Mouse (Mus musculus): ENCODE data around the gene Prep. TPM values are rescaled to one million over a fixed set of nuclear protein-coding genes. Genes with fewer than 3 reads are reported as not detected.
A peak's percentile ranks its signal among the peaks of the same experiment; 100 is the strongest.

The Prep gene
- polyA plus RNA-seq, 1 experiment, result 7.8 TPM

DNA sequence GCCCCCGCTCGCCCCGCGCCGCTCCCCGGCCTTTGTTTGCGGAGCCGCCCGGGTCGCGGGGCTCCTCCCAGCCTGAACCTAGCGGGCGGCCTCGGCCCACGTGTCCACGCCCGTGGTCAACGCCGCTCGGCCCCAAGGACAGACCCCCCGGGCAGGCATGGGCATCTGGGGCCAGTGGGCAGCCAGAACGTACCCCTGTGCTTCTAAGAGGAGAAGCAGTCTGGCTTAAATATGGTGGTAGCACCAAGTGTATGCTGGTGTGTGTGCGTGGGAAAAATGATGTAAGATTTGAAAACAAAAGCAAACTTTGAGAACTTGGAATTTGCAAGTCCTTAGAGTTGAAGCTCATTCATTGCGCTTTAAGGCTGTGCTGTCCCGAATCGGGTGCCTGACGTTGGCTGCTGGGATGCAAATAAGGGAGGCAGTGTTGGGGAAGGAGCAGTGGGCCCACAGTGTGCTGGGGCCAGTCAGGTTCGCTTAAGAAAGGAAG lies 478 bp downstream of the Prep start:
- Histone ChIP-seq H3K27ac (ENCODE audit: insufficient read depth, low read length) (no peak overlapping the region), H3K4me3 (replicated peaks; ENCODE audit: insufficient read depth, low read depth, low read length) (peak overlapping the region; percentile 78), H3K4me1 (ENCODE audit: control insufficient read depth, insufficient read depth, low read length) (peaks cover 3% of the 10 kb centered on the region; the same call in 1 of the 2 replicates), H3K27me3 (ENCODE audit: control insufficient read depth, insufficient read depth, low read length) (no peaks in the 10 kb centered on the region)
- TF ChIP-seq POLR2A (IDR thresholded peaks at IDR 0.05; ENCODE audit: borderline replicate concordance, insufficient read depth, low read length), result no peak
- TF ChIP-seq CTCF (IDR thresholded peaks at IDR 0.05; ENCODE audit: borderline replicate concordance, insufficient read depth, low read depth, low read length), result no peak
- under 1% methylated on average over 28 of the region's 28 CpGs for WGBS
- DNase-seq, result no peak

DNA sequence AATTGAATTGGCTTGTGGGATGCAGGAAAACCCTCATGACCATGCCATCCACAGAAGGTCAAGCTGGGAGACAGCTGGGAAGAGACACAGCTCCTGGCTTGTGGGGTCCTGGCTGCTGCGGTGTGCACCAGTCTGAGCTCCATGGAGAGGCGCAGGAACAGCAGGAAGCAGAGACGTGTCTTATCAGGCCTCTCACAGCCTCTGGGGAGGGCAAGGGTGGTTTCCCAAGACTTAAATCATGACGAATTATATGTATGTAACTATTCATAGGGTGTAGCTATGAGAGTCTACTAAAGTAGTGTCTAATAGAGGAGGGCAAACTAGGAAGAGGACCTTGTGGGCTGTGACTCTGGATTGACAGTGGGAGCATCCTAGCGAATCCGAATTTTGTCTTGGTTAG lies 2.6 kb downstream of the Prep start:
- H3K4me3 ChIP-seq (replicated peaks; ENCODE audit: insufficient read depth, low read depth, low read length), result no peak overlapping the region
- TF ChIP-seq CTCF (IDR thresholded peaks at IDR 0.05; ENCODE audit: borderline replicate concordance, insufficient read depth, low read depth, low read length) (no peak), POLR2A (IDR thresholded peaks at IDR 0.05; ENCODE audit: borderline replicate concordance, insufficient read depth, low read length) (no peak)
- H3K27ac ChIP-seq (ENCODE audit: insufficient read depth, low read length), result no peak overlapping the region
- peaks cover 3% of the 10 kb centered on the region; the same call in 1 of the 2 replicates for H3K4me1 ChIP-seq (ENCODE audit: control insufficient read depth, insufficient read depth, low read length)
- no peaks in the 10 kb centered on the region for H3K27me3 ChIP-seq (ENCODE audit: control insufficient read depth, insufficient read depth, low read length)
- DNase-seq, result no peak
- 64% methylated on average over 6 of the region's 6 CpGs for WGBS

DNA sequence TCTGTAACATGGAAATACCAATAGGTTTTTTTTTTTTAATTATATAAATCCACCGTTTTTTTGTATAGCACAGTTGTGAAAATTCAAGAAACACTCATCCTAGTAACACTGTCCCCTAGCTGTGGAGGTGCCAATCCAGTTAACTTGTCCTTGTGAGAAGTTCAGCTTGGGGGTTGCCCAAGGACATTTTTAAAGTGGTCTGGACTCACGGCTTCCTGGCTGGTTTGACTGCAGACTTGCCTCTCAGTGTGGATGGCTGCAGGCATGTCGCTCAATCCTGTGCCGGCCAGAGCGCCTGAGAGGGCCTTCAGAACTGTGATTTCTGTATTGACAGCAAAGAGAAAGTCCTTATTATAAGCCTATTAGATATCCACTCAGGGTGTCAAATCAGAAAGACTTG lies 3.4 kb downstream of the Prep start:
- DNase-seq, result no peak
- 86% methylated on average over 5 of the region's 5 CpGs for WGBS

DNA sequence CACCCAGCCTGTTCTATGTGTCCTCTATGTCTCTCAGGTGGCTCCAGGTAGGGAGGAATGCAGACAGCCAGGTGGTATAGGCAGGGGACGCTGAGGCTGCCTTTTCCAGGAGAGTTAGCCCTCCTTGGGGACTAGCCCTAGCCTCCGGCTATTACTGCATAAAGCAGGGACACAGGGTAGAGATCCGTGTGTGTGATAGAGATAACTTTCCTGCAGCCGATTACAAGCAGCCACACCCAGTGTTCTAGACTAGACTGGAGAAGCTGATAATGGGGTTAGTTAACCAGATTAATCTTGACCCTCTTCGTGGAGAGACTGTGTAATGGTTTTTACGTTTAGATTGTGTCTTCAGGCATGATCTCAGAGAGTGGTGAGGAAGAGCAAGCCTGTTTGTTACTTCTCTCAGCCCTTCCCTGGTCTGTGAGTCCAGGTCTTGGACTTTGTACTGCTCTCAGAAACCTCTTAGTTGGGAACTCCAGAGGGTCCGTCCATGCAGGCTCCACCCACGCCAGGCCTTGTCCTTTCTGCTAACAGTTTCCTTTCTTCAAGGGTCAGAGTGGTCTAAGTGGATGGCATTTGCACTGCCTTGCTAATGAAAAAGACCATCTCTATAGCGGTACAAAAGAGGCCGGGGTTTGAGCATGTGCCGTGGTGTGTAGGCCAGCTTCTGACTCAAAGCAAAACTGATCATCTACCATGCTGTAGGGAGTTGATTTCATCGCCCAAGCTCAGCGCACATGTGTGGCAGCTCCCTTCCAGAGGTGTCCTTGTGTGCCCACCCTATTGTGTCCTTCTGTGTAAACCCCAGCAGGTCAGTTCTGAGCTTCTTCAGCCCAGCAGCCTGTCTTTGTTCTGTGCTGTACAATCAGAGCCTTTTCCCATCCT lies 4.2 kb downstream of the Prep start:
- TF ChIP-seq CTCF (IDR thresholded peaks at IDR 0.05; ENCODE audit: borderline replicate concordance, insufficient read depth, low read depth, low read length), result no peak
- no peak for TF ChIP-seq POLR2A (IDR thresholded peaks at IDR 0.05; ENCODE audit: borderline replicate concordance, insufficient read depth, low read length)
- H3K27me3 ChIP-seq (ENCODE audit: control insufficient read depth, insufficient read depth, low read length), result no peaks in the 10 kb centered on the region
- no peak overlapping the region for H3K27ac ChIP-seq (ENCODE audit: insufficient read depth, low read length)
- 87% methylated on average over 13 of the region's 13 CpGs for WGBS
- no peak for DNase-seq
- 0 out of 2 replicates have a peak, but pooled peaks cover 6% of the 10 kb centered on the region for H3K4me1 ChIP-seq (ENCODE audit: control insufficient read depth, insufficient read depth, low read length)
- no peak overlapping the region for H3K4me3 ChIP-seq (replicated peaks; ENCODE audit: insufficient read depth, low read depth, low read length)

More for the DNA sequence above, 3.4 kb downstream of the Prep start:
- H3K4me3 ChIP-seq (replicated peaks; ENCODE audit: insufficient read depth, low read depth, low read length), result no peak overlapping the region
- peaks cover 2% of the 10 kb centered on the region; the same call in 1 of the 2 replicates for H3K4me1 ChIP-seq (ENCODE audit: control insufficient read depth, insufficient read depth, low read length)
- H3K27ac ChIP-seq (ENCODE audit: insufficient read depth, low read length), result no peak overlapping the region
- TF ChIP-seq POLR2A (IDR thresholded peaks at IDR 0.05; ENCODE audit: borderline replicate concordance, insufficient read depth, low read length) (no peak), CTCF (IDR thresholded peaks at IDR 0.05; ENCODE audit: borderline replicate concordance, insufficient read depth, low read depth, low read length) (no peak)
- H3K27me3 ChIP-seq (ENCODE audit: control insufficient read depth, insufficient read depth, low read length), result no peaks in the 10 kb centered on the region

DNA sequence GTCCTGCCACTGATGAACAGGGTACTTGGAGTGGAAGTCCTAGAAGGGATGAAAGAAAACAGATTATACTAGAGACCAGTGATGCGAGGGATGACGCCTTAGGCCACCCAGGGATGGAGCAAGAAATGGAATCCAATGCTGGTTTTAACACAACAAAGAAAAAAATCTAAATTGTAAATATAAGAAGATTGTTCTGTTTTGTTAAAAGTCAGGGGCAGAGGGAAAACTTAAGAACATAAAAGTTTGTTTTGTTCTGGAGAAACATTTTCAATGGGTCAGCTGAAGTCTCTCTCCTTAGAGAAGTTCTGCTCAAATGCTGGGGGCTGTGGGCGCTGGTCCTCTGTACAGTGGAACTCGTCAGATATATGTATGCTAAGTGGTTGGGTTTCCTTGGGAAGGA lies 5.3 kb downstream of the Prep start:
- no peak for TF ChIP-seq POLR2A (IDR thresholded peaks at IDR 0.05; ENCODE audit: borderline replicate concordance, insufficient read depth, low read length)
- TF ChIP-seq CTCF (IDR thresholded peaks at IDR 0.05; ENCODE audit: borderline replicate concordance, insufficient read depth, low read depth, low read length), result no peak
- Histone ChIP-seq H3K4me1 (ENCODE audit: control insufficient read depth, insufficient read depth, low read length) (0 out of 2 replicates have a peak, but pooled peaks cover 6% of the 10 kb centered on the region), H3K4me3 (replicated peaks; ENCODE audit: insufficient read depth, low read depth, low read length) (no peak overlapping the region), H3K27me3 (ENCODE audit: control insufficient read depth, insufficient read depth, low read length) (no peaks in the 10 kb centered on the region), H3K27ac (ENCODE audit: insufficient read depth, low read length) (no peak overlapping the region)
- DNase-seq, result no peak
- WGBS, result 93% methylated on average over 4 of the region's 4 CpGs

DNA sequence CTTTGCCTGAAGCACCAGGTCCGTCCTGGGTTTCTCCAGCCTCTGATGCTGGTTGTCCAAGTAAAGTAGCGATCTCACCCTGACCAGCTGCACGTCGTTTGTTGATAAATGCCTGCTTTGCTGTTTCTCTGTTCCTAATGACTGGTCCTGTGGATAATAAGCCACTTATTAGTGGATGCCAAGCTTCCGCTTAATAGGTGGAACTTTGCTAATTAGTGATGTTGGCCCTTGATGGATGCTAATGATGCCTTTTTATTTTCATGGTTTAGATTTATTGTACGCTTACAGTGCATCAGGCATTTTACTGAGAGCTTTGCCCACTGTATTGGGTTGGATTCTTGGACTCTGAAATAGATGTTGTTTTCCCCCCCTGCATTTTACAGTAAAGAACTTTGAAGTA lies 7.5 kb downstream of the Prep start:
- no peaks in the 10 kb centered on the region for H3K27me3 ChIP-seq (ENCODE audit: control insufficient read depth, insufficient read depth, low read length)
- WGBS, result 89% methylated on average over 6 of the region's 6 CpGs
- no peak for DNase-seq

DNA sequence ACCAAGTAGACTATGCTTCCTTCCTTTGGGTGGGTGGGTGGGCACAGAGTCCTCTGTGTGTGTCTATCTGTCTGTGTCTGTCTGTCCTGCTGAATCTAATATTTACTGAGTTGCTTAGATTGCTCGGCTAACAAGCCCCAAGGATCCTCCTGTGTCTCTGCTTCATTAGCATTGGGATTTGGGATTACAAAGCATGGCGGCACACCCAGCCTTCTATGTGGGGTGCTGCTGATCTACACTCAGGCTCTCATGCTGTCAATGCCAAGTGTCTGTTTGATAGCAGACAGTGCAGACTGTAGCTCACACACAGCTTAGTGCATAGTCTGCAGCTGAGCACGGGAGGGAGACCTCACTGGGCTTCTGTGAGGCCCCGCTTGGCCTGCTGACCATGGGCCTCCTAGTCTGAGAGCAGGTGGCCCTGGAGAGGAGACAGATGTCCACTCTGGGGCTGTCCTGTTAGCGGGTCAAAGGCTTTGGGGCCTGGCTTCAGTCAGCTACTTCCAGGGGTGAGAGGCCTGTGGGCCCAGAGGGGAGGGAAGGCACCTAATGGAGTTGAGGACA lies 8.6 kb downstream of the Prep start:
- WGBS, result 58% methylated on average over 5 of the region's 5 CpGs
- H3K27ac ChIP-seq (ENCODE audit: insufficient read depth, low read length), result no peak overlapping the region
- DNase-seq, result no peak
- TF ChIP-seq POLR2A (IDR thresholded peaks at IDR 0.05; ENCODE audit: borderline replicate concordance, insufficient read depth, low read length) (no peak), CTCF (IDR thresholded peaks at IDR 0.05; ENCODE audit: borderline replicate concordance, insufficient read depth, low read depth, low read length) (no peak)
- H3K27me3 ChIP-seq (ENCODE audit: control insufficient read depth, insufficient read depth, low read length), result no peaks in the 10 kb centered on the region
- H3K4me3 ChIP-seq (replicated peaks; ENCODE audit: insufficient read depth, low read depth, low read length), result no peak overlapping the region
- 0 out of 2 replicates have a peak, but pooled peaks cover 6% of the 10 kb centered on the region for H3K4me1 ChIP-seq (ENCODE audit: control insufficient read depth, insufficient read depth, low read length)

More for the DNA sequence above, 7.5 kb downstream of the Prep start:
- no peak for TF ChIP-seq POLR2A (IDR thresholded peaks at IDR 0.05; ENCODE audit: borderline replicate concordance, insufficient read depth, low read length)
- TF ChIP-seq CTCF (IDR thresholded peaks at IDR 0.05; ENCODE audit: borderline replicate concordance, insufficient read depth, low read depth, low read length), result no peak
- Histone ChIP-seq H3K4me1 (ENCODE audit: control insufficient read depth, insufficient read depth, low read length) (0 out of 2 replicates have a peak, but pooled peaks cover 6% of the 10 kb centered on the region), H3K4me3 (replicated peaks; ENCODE audit: insufficient read depth, low read depth, low read length) (no peak overlapping the region), H3K27ac (ENCODE audit: insufficient read depth, low read length) (no peak overlapping the region)
